Mouse (Mus musculus) forebrain, postnatal 0 days (tissue): ENCODE data around the gene Atxn1. TPM values are rescaled to one million over a fixed set of nuclear protein-coding genes. Genes with fewer than 3 reads are reported as not detected.

Experiments
- ATAC-seq: fragments of 200-750 bp; cut with Nextera tagmentation; 2 replicates; pipeline ENCODE4 v1.8.0; 2017; ENCODE audit warnings: mild to moderate bottlenecking, moderate library complexity
- DNase-seq: peaks from one replicate; pipeline ENCODE4 v3.0.0-alpha.2; 2015
- H3K27ac ChIP-seq: fragments of 300-500 bp; sonication (generic); 2 replicates; pipeline ENCODE4 v1.5.1; 2014; ENCODE audit warnings: low read depth, mild to moderate bottlenecking, antibody characterized with exemption, low read length, moderate library complexity, mixed read lengths
- H3K27me3 ChIP-seq: fragments of 300-500 bp; sonication (generic); 2 replicates; pipeline ENCODE4 v1.6.1; 2014; ENCODE audit warnings: mild to moderate bottlenecking, low read length, mixed read lengths; ENCODE audit not compliant: insufficient read depth
- H3K36me3 ChIP-seq: fragments of 300-500 bp; sonication (generic); 2 replicates; pipeline ENCODE4 v1.6.1; 2014; ENCODE audit warnings: mild to moderate bottlenecking, moderate library complexity; ENCODE audit not compliant: insufficient read depth
- H3K4me1 ChIP-seq: fragments of 300-500 bp; sonication (generic); 2 replicates; pipeline ENCODE4 v1.6.1; 2014; ENCODE audit warnings: antibody characterized with exemption; ENCODE audit not compliant: insufficient read depth
- H3K4me2 ChIP-seq: fragments of 300-500 bp; sonication (generic); 2 replicates; pipeline ENCODE4 v1.6.1; 2014; ENCODE audit warnings: low read depth, mild to moderate bottlenecking, moderate library complexity
- H3K4me3 ChIP-seq: fragments of 300-500 bp; sonication (generic); 2 replicates; pipeline ENCODE4 v1.5.1; 2014; ENCODE audit warnings: low read depth, low read length, mixed read lengths
- H3K9ac ChIP-seq: fragments of 300-500 bp; sonication (generic); 2 replicates; pipeline ENCODE4 v1.6.1; 2014; ENCODE audit warnings: mild to moderate bottlenecking
- H3K9me3 ChIP-seq: fragments of 300-500 bp; sonication (generic); 2 replicates; pipeline ENCODE4 v1.6.1; 2016; ENCODE audit warnings: low read length
- CTCF ChIP-seq: sonication (generic); IDR thresholded peaks from 2 replicates; pipeline ENCODE4 v1.5.1; 2016; ENCODE audit warnings: antibody characterized with exemption, control low read depth, low read depth
- WGBS: fragments of 180-500 bp; shearing (Covaris S2); extraction: QIAGEN DNeasy Blood & Tissue Kit; methylation state at CpG from one replicate; pipeline ENCODE4 v1.1.7; 2014; 5-methylcytosine and 5-hydroxymethylcytosine counted together
- polyA plus RNA-seq: library from polyadenylated mRNA; unstranded; fragments of >200 nt; fragmentation: Nextera tagmentation; extraction: Ambion mirVana; gene quantifications from 2 replicates; pipeline ENCODE4 v1.2.1, GENCODE M21; 2015
- total RNA-seq: library from RNA; depleted of rRNA; stranded (reverse); fragments of >200 nt; gene quantifications from 2 replicates; pipeline ENCODE4 v1.2.3, GENCODE M21; 2014

Gene Atxn1
- total and polyA plus RNA-seq, 2 experiments from 2014 or later: 13.0 to 32.3 TPM

- no peaks in the 10 kb centered on the region for H3K4me1 ChIP-seq
- no peak for DNase-seq
- no peaks in the 10 kb centered on the region for H3K36me3 ChIP-seq
- no peak for ATAC-seq
- TF ChIP-seq CTCF: no peak
- H3K9ac ChIP-seq: no peak overlapping the region
- H3K9me3 ChIP-seq: no peaks in the 10 kb centered on the region
- no peak overlapping the region for H3K4me3 ChIP-seq
- H3K27ac ChIP-seq: no peak overlapping the region
- H3K27me3 ChIP-seq: no peaks in the 10 kb centered on the region
- WGBS: 87% methylated on average over 5 of the region's 5 CpGs
- H3K4me2 ChIP-seq: no peak overlapping the region
Measured at GRCm38 (mm10) chr13:45876939-45877338, 87.9 kb downstream of the Atxn1 start.

DNA sequence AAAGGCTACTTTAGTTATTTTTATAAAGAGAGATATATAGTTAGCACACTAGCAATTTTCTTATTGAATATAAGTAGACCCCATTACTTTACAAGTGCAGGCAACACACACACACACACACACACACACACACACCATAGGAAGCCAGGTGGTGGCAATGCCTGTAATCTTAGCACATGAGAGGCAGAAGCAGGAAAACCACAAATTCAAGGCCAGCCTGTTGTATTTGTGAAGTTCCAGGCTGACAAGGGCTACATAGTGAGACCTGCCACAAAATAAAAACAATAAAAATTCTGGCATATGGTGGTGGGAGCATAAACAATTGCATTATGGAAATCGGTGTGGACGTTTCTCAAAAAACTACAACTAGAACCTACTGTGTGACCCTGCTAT lies 88.4 kb downstream of the Atxn1 start:
- Histone ChIP-seq H3K4me2 (no peak overlapping the region), H3K27me3 (no peaks in the 10 kb centered on the region), H3K9ac (no peak overlapping the region), H3K4me1 (no peaks in the 10 kb centered on the region), H3K9me3 (no peaks in the 10 kb centered on the region), H3K36me3 (no peaks in the 10 kb centered on the region), H3K27ac (no peak overlapping the region), H3K4me3 (no peak overlapping the region)
- DNase-seq (no peak), ATAC-seq (no peak)
- 90% methylated on average over 2 of the region's 2 CpGs for WGBS
- no peak for TF ChIP-seq CTCF

DNA sequence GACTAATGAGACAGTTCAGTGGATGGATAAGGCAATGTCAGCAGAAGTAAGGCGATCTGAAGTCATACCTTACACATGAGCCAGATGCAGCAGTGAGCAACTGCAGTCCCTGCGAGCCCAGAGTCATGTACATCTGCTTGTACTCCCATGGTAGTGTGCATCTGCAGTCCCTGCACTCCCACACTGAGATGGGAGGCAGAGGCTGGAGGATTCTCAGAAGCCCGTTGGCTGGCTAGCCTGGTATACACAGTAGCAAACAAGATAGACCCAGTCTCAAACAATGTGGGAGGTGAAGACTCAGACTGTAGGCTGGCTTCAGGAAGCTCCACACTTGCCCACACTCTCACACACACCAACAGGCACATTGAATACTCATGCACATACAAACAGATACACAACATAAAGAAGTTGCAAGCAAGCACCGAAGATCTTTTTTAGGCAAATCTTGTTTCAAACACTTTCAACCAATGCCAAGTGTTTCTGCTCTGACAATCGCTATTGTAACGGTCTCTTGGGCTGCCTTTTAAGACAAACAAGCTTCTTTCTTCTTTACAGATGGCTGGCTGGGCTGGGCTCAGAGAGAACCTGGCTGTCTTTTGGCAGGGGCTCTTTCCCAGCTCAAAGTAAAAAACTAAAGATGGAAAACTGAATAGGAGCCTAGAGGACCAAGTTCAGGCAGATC lies 89.0 kb downstream of the Atxn1 start:
- no peak overlapping the region for H3K4me2 ChIP-seq
- no peaks in the 10 kb centered on the region for H3K36me3 ChIP-seq
- TF ChIP-seq CTCF: no peak
- H3K27me3 ChIP-seq: no peaks in the 10 kb centered on the region
- WGBS: 50% methylated on average over 6 of the region's 6 CpGs
- H3K27ac ChIP-seq: no peak overlapping the region
- H3K4me1 ChIP-seq: no peaks in the 10 kb centered on the region
- no peak overlapping the region for H3K9ac ChIP-seq
- ATAC-seq: no peak
- no peaks in the 10 kb centered on the region for H3K9me3 ChIP-seq
- DNase-seq: no peak
- H3K4me3 ChIP-seq: no peak overlapping the region

GRCm38 (mm10) chr13:45874196-45874595 lies 90.6 kb downstream of the Atxn1 start:
- WGBS: 87% methylated on average over 4 of the region's 4 CpGs
- Histone ChIP-seq H3K27me3 (no peaks in the 10 kb centered on the region), H3K9me3 (no peaks in the 10 kb centered on the region), H3K27ac (no peak overlapping the region), H3K4me3 (no peak overlapping the region), H3K36me3 (no peaks in the 10 kb centered on the region), H3K9ac (no peak overlapping the region), H3K4me2 (no peak overlapping the region), H3K4me1 (no peaks in the 10 kb centered on the region)
- DNase-seq: no peak
- no peak for TF ChIP-seq CTCF
- ATAC-seq: no peak

GRCm38 (mm10) chr13:45872966-45873365 lies 91.8 kb downstream of the Atxn1 start:
- Histone ChIP-seq H3K4me1 (0 out of 2 replicates have a peak, but pooled peaks cover 1% of the 10 kb centered on the region), H3K4me2 (no peak overlapping the region), H3K27me3 (no peaks in the 10 kb centered on the region), H3K4me3 (no peak overlapping the region), H3K27ac (no peak overlapping the region), H3K9me3 (no peaks in the 10 kb centered on the region), H3K9ac (no peak overlapping the region), H3K36me3 (no peaks in the 10 kb centered on the region)
- TF ChIP-seq CTCF: no peak
- 89% methylated on average over 7 of the region's 7 CpGs for WGBS
- ATAC-seq: no peak
- DNase-seq: no peak

DNA sequence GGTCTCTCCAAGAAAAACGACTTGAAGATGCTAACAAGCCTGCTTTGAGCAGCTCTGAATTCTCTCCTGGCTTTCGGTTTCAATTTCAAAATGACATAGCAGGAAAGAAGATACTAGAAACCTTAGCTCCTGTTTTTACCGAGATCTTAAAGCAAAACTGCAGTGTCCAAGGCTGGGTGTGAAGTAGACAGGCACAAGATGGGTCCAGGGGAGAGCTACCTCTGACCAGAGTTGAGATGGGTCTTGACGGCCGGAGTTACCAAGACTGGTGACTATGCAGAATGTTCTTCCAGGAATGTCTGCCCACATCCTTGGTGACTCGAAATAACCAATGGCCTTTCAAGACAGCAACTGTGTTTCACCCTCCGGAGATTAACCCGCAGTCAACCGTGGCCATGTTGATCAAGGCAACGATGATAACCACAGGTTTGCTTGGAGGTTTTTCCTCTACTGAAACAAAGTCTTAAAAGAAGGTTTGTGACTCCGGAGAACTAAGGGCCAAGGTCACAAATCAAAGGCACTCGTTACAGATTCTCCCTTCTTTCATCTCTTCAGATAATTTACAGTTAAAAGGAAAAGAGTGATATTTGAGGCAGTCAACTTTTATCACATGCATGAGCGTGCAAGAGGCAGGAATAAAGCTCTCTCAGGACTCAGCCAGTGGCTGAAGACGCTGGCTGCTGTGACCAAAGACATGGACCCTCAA lies 92.6 kb downstream of the Atxn1 start:
- H3K27ac ChIP-seq: no peak overlapping the region
- no peak overlapping the region for H3K4me2 ChIP-seq
- H3K4me3 ChIP-seq: no peak overlapping the region
- H3K27me3 ChIP-seq: no peaks in the 10 kb centered on the region
- no peaks in the 10 kb centered on the region for H3K36me3 ChIP-seq
- 0 out of 2 replicates have a peak, but pooled peaks cover 6% of the 10 kb centered on the region for H3K4me1 ChIP-seq
- TF ChIP-seq CTCF: no peak
- no peaks in the 10 kb centered on the region for H3K9me3 ChIP-seq
- ATAC-seq: no peak
- WGBS: 83% methylated on average over 14 of the region's 14 CpGs
- H3K9ac ChIP-seq: no peak overlapping the region
- no peak for DNase-seq

DNA sequence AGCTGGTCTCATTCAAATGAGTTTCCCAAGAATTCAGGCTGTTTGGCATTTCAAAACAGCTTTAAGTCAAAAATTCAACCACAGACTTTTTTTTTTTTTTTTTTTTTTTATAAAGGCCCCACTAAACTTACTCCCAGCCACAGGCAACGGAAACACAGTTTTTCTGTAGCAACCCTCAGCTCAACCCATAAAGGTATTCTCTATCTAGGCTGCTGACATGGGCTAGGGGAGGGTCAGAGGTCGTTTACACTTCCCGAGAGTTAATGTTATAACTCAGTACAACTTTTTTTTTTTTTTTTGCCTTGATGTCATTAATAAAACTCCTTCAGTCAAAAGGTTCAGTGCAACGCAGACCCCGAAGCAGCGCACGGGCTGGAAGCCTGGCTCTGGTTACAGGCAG lies 93.3 kb downstream of the Atxn1 start:
- no peaks in the 10 kb centered on the region for H3K9me3 ChIP-seq
- WGBS: 77% methylated on average over 7 of the region's 7 CpGs
- no peak overlapping the region for H3K4me2 ChIP-seq
- H3K36me3 ChIP-seq: no peaks in the 10 kb centered on the region
- H3K27me3 ChIP-seq: no peaks in the 10 kb centered on the region
- no peak overlapping the region for H3K27ac ChIP-seq
- DNase-seq: no peak
- TF ChIP-seq CTCF: no peak
- H3K9ac ChIP-seq: no peak overlapping the region
- 0 out of 2 replicates have a peak, but pooled peaks cover 6% of the 10 kb centered on the region for H3K4me1 ChIP-seq
- ATAC-seq: 0 out of 2 replicates have a peak, but pooled peaks have one; percentile 8
- H3K4me3 ChIP-seq: no peak overlapping the region
